ENCODE assay signal across 9 mouse cellular contexts in the genomic region with DNA sequence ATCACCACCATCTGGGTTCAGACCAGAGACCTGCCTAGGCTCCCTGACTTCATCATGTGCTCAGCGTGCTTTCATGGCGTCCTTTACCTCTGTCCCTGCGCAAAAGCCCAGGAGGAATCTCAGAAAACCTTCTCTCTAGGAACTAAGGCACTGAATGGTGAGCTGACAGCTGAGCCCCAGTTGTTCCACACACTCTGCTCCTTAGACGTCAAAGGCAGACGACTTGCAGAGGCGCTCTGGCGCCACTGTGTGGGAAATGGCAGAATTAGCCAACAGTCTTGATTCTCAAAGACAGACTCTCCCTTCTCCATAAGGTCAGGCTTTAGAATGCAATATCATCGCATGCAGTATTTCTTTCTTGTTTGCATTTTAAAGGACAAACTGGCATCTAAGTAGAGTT. TPM values are rescaled to one million over a fixed set of nuclear protein-coding genes. Genes with fewer than 3 reads are reported as not detected.
A peak's percentile ranks its signal among the peaks of the same experiment; 100 is the strongest.
DNase-seq lines count a peak whose midpoint lies in the region; TF ChIP-seq lines count a peak whose summit lies in the region.
"Had no signal": no experiment of that assay in that cellular context is flagged by ENCODE, and none has a peak within 500 bp of the region (broad histone marks: within the 10 kb centered on the region; RNA-seq: fewer than 3 reads in every experiment).

No protein-coding gene starts in this region.

- H3ac ChIP-seq in myocyte (ENCODE audit: control insufficient read depth, insufficient read length): no peak overlapping the region

- H3K27me3 ChIP-seq in heart, adult 2 months (ENCODE audit: control insufficient read depth, insufficient read depth, low read length): no peaks in the 10 kb centered on the region
- no peaks in the 10 kb centered on the region for H3K27me3 ChIP-seq in myocyte (ENCODE audit: control insufficient read depth, insufficient read depth, insufficient read length)
- no peaks in the 10 kb centered on the region for H3K27me3 ChIP-seq in splenic B cell, adult 2 months (ENCODE audit: control insufficient read depth, insufficient read depth, low read length, poor library complexity, severe bottlenecking)

- DNase-seq in heart, adult 2 months: peak; percentile 42 to 65
- no peak for DNase-seq in heart, adult 11 months
- DNase-seq in cerebellum, postnatal 10 days: peak; percentile 72 to 74
- peak; percentile 43 to 72 for DNase-seq in frontal cortex, postnatal 36 days (ENCODE audit: low spot score in 2 of 2)
- DNase-seq in kidney, adult 8-10 months: peak; percentile 25 to 68
- DNase-seq in liver: peak; percentile 86
- DNase-seq in splenic B cell, adult 2 months (ENCODE audit: low read depth, low spot score): peak; percentile 76

- 17% methylated on average over 8 of the region's 8 CpGs for WGBS in heart, adult 2 months

- TF ChIP-seq POLR2A in heart, adult 2 months (IDR thresholded peaks at IDR 0.05; ENCODE audit: insufficient read depth, low read depth, low read length): no peak
- no peak for TF ChIP-seq POLR2A in myocyte (IDR thresholded peaks at IDR 0.05; ENCODE audit: insufficient read length, low read depth)

- intact Hi-C loops in heart, adult 2 months (cut with DNase I): loop anchor here (1.0 to 2.0 kb wide), 2 partner anchors 48 to 199 kb away; no protein-coding TSS in a partner anchor

- H3K27ac ChIP-seq in heart, adult 2 months: no peak overlapping the region

- peak; percentile 92 for TF ChIP-seq CTCF in heart, adult 2 months (IDR thresholded peaks at IDR 0.05)

- no peak overlapping the region for H3K4me3 ChIP-seq in heart, adult 2 months
- no peak overlapping the region for H3K4me3 ChIP-seq in myocyte

- no peak overlapping the region for H3K9ac ChIP-seq in heart, adult 2 months (ENCODE audit: low read depth, low read length)

- no peak overlapping the region for H3K4me2 ChIP-seq in myocyte (ENCODE audit: low read depth)

- no peaks in the 10 kb centered on the region for H3K36me3 ChIP-seq in heart, adult 2 months (ENCODE audit: control insufficient read depth, insufficient read depth, low read length)
- H3K36me3 ChIP-seq in myocyte (ENCODE audit: control insufficient read depth, insufficient read depth): peaks cover 6% of the 10 kb centered on the region
- no peaks in the 10 kb centered on the region for H3K36me3 ChIP-seq in splenic B cell, adult 2 months (ENCODE audit: control insufficient read depth, insufficient read depth, low read length, poor library complexity, severe bottlenecking)

- 0 out of 2 replicates have a peak, but pooled peaks have one; percentile 62 for TF ChIP-seq EP300 in heart, adult 2 months (IDR thresholded peaks at IDR 0.05; ENCODE audit: insufficient read depth, low read depth, low read length)

- H3K4me1 ChIP-seq in heart, adult 2 months (ENCODE audit: control insufficient read depth, insufficient read depth, low read length): no peaks in the 10 kb centered on the region

- H3K79me2 ChIP-seq in heart, adult 2 months (replicated peaks; ENCODE audit: control insufficient read depth, insufficient read depth, low read length): no peaks in the 10 kb centered on the region
- no peaks in the 10 kb centered on the region for H3K79me2 ChIP-seq in myocyte (ENCODE audit: control insufficient read depth, insufficient read depth)

TF ChIP-seq in myocyte, 11 proteins besides CTCF, POLR2A, EP300 and RAD21:
- TF ChIP-seq MYOD1 (IDR thresholded peaks at IDR 0.05; ENCODE audit: control insufficient read depth in 1 of 3, insufficient read length in 2 of 3, low read depth in 2 of 3) (peak; percentile 61 to 77 (median 74)), CEBPB (IDR thresholded peaks at IDR 0.05; ENCODE audit: insufficient read depth, poor library complexity, severe bottlenecking) (no peak), MYOG (IDR thresholded peaks at IDR 0.05; ENCODE audit: control insufficient read depth in 1 of 3, insufficient read depth in 1 of 3, insufficient read length in 2 of 3, low read depth in 2 of 3) (peak; percentile 35 to 90 (median 82))
TF ChIP-seq in myocyte: peak in this region for 2.

RNA-seq across cellular contexts. Expression of gene Svbp, which starts 9.6 kb away (rescaled TPM):
- 10 to 100 TPM; 13.6 to 17.5 TPM for total RNA-seq in heart, adult 2 months (2021)
- 20.3 and 24.5 TPM in 2 replicates for polyA plus RNA-seq in heart, adult 2 months (2012; rRNA removed)
- 241 TPM for polyA plus RNA-seq in myocyte (2012; fragmentation: generic; extraction: Trizol)

RNA-seq across cellular contexts. Expression of gene Tmem269, which starts 13.3 kb away (rescaled TPM):
- not detected for total RNA-seq in heart, adult 2 months (2021)
- polyA plus RNA-seq in heart, adult 2 months (2012; rRNA removed): 0.16 and 0.67 TPM in 2 replicates
- polyA plus RNA-seq in myocyte (2012; fragmentation: generic; extraction: Trizol): 0.07 TPM
- total RNA-seq: adrenal gland, postnatal 4 days had no signal

RNA-seq across cellular contexts. Expression of gene Ermap, which starts 14.9 kb away (rescaled TPM):
- under 1 TPM in 1 of 2 experiments, not detected in 1; 0.09 TPM for total RNA-seq in heart, adult 2 months (2021)
- 0.10 and 0.20 TPM in 2 replicates for polyA plus RNA-seq in heart, adult 2 months (2012; rRNA removed)
- polyA plus RNA-seq in myocyte (2012; fragmentation: generic; extraction: Trizol): 0.13 TPM

RNA-seq across cellular contexts. Expression of gene AU022252, which starts 27.8 kb away (rescaled TPM):
- 10 to 100 TPM; 17.7 to 24.8 TPM for total RNA-seq in heart, adult 2 months (2021)
- 6.4 and 11.2 TPM in 2 replicates for polyA plus RNA-seq in heart, adult 2 months (2012; rRNA removed)
- polyA plus RNA-seq in myocyte (2012; fragmentation: generic; extraction: Trizol): 14.5 TPM

RNA-seq across cellular contexts. Expression of gene P3h1, which starts 28.0 kb away (rescaled TPM):
- total RNA-seq in heart, adult 2 months (2021): 10 to 100 TPM; 10.5 to 10.8 TPM
- polyA plus RNA-seq in heart, adult 2 months (2012; rRNA removed): 14.5 and 17.8 TPM in 2 replicates
- 42.4 TPM for polyA plus RNA-seq in myocyte (2012; fragmentation: generic; extraction: Trizol)
